Mouse (Mus musculus) kidney, adult 2 months (tissue): ENCODE results near the gene Plekho1. TPM values are rescaled to one million over a fixed set of nuclear protein-coding genes. Genes with fewer than 3 reads are reported as not detected.
A peak's percentile ranks its signal among the peaks of the same experiment; 100 is the strongest.
"Not testable (repeated sequence)": the region's sequence is repeated elsewhere in the genome, so short reads cannot be mapped to it uniquely, and the experiment has no call there.

Source experiments
- DNase-seq: peaks from one replicate; pipeline ENCODE4 v3.0.0; 2021
- H3K27ac ChIP-seq: fragments of 200-500 bp; 2 replicates; pipeline ENCODE4 v1.5.1; 2012; ENCODE audit warnings: low read depth, low read length, control low read depth, inconsistent platforms; ENCODE audit not compliant: insufficient read depth
- H3K27me3 ChIP-seq: fragments of 200-500 bp; replicated peaks from 2 replicates; pipeline ENCODE4 v1.6.1; 2012; ENCODE audit warnings: mild to moderate bottlenecking, moderate library complexity, low read length, inconsistent platforms; ENCODE audit not compliant: control insufficient read depth, insufficient read depth
- H3K36me3 ChIP-seq: fragments of 200-500 bp; 2 replicates; pipeline ENCODE4 v1.6.1; 2012; ENCODE audit warnings: mild to moderate bottlenecking, moderate library complexity, low read length, inconsistent platforms; ENCODE audit not compliant: control insufficient read depth, insufficient read depth
- H3K4me1 ChIP-seq: fragments of 200-500 bp; 2 replicates; pipeline ENCODE4 v1.6.1; 2011; ENCODE audit warnings: low read length; ENCODE audit not compliant: control insufficient read depth, insufficient read depth
- H3K4me3 ChIP-seq: fragments of 200-500 bp; 2 replicates; pipeline ENCODE4 v1.5.1; 2011; ENCODE audit warnings: mild to moderate bottlenecking, low read depth, low read length, control low read depth; ENCODE audit not compliant: insufficient read depth
- CTCF ChIP-seq: fragments of 200-500 bp; conservative IDR thresholded peaks from 2 replicates; pipeline ENCODE4 v1.5.1; 2011; ENCODE audit warnings: low read depth, mild to moderate bottlenecking, control low read depth, low read length, moderate library complexity, mixed read lengths; ENCODE audit not compliant: insufficient read depth, insufficient read length
- POLR2A ChIP-seq: fragments of 200-500 bp; IDR thresholded peaks from one replicate; pipeline ENCODE4 v1.6.1; 2011; ENCODE audit warnings: low read depth, low read length, control low read depth
- WGBS: fragments of 180-500 bp; shearing (Covaris S2); methylation state at CpG from one replicate; pipeline ENCODE4 v1.1.7; 2018; 5-methylcytosine and 5-hydroxymethylcytosine counted together
- polyA plus RNA-seq: library from polyadenylated mRNA; depleted of rRNA; stranded (reverse); fragments of >200 nt; gene quantifications from 2 replicates; pipeline ENCODE4 v1.2.3, GENCODE M21; 2012; rRNA removed

Plekho1 gene
- polyA plus RNA-seq, result 32.4 and 33.2 TPM in 2 replicates

- peak; percentile 69 for DNase-seq
- TF ChIP-seq CTCF (no peak), POLR2A (no peak)
- peak within 1 kb of the TSS; percentile 48 for H3K4me3 ChIP-seq
- no peaks in the 10 kb centered on the region for H3K27me3 ChIP-seq
- peak within 1 kb of the TSS; percentile 90 for H3K27ac ChIP-seq
- H3K4me1 ChIP-seq, result 0 out of 2 replicates have a peak, but pooled peaks cover 2% of the 10 kb centered on the region
- no peaks in the 10 kb centered on the region for H3K36me3 ChIP-seq
- under 1% methylated on average over 57 of the region's 84 CpGs for WGBS
Measured at GRCm38 (mm10) chr3:95995802-95996428, at the start of gene Plekho1. Gene Plekho1, minus strand, starts transcription at chr3:95996001.

- 92% methylated on average over 3 of the region's 3 CpGs for WGBS
Measured at GRCm38 (mm10) chr3:96044559-96044958, 48.8 kb upstream of the Plekho1 start.

GRCm38 (mm10) chr3:96043104-96043503 lies 47.3 kb upstream of the Plekho1 start:
- H3K27me3 ChIP-seq, result no peaks in the 10 kb centered on the region
- H3K4me3 ChIP-seq, result no peak overlapping the region
- no peak for DNase-seq
- no peak overlapping the region for H3K27ac ChIP-seq
- 86% methylated on average over 1 of the region's 1 CpGs for WGBS
- H3K36me3 ChIP-seq, result peaks cover 3% of the 10 kb centered on the region
- TF ChIP-seq POLR2A (no peak), CTCF (no peak)
- no peaks in the 10 kb centered on the region for H3K4me1 ChIP-seq

More at GRCm38 (mm10) chr3:96044559-96044958, 48.8 kb upstream of the Plekho1 start:
- H3K4me1 ChIP-seq, H3K27ac ChIP-seq, H3K4me3 ChIP-seq, DNase-seq, H3K36me3 ChIP-seq, H3K27me3 ChIP-seq: not testable (repeated sequence)

- Histone ChIP-seq H3K4me1 (no peaks in the 10 kb centered on the region), H3K27me3 (no peaks in the 10 kb centered on the region), H3K36me3 (peaks cover 2% of the 10 kb centered on the region), H3K4me3 (no peak overlapping the region), H3K27ac (no peak overlapping the region)
- 94% methylated on average over 6 of the region's 6 CpGs for WGBS
- DNase-seq, result no peak
- TF ChIP-seq CTCF (no peak), POLR2A (no peak)
Measured at GRCm38 (mm10) chr3:96041079-96041478, 45.3 kb upstream of the Plekho1 start.

GRCm38 (mm10) chr3:96040663-96041006 lies 44.8 kb upstream of the Plekho1 start:
- no peak for DNase-seq
- H3K27me3 ChIP-seq, result no peaks in the 10 kb centered on the region
- no peak overlapping the region for H3K27ac ChIP-seq
- WGBS, result 96% methylated on average over 2 of the region's 2 CpGs
- no peak for TF ChIP-seq CTCF
- TF ChIP-seq POLR2A, result no peak
- no peak overlapping the region for H3K4me3 ChIP-seq
- no peaks in the 10 kb centered on the region for H3K4me1 ChIP-seq
- H3K36me3 ChIP-seq, result peaks cover 2% of the 10 kb centered on the region

GRCm38 (mm10) chr3:96039857-96040662 lies 44.3 kb upstream of the Plekho1 start:
- WGBS, result 53% methylated on average over 9 of the region's 9 CpGs
- Histone ChIP-seq H3K4me3 (no peak overlapping the region), H3K4me1 (no peaks in the 10 kb centered on the region), H3K27me3 (no peaks in the 10 kb centered on the region), H3K27ac (no peak overlapping the region), H3K36me3 (peaks cover under 1% of the 10 kb centered on the region)
- no peak for TF ChIP-seq POLR2A
- TF ChIP-seq CTCF, result no peak
- no peak for DNase-seq

- no peak for DNase-seq
- H3K27ac ChIP-seq, result no peak overlapping the region
- 96% methylated on average over 4 of the region's 4 CpGs for WGBS
- TF ChIP-seq POLR2A (no peak), CTCF (no peak)
- H3K36me3 ChIP-seq, result no peaks in the 10 kb centered on the region; the same call in 1 of the 2 replicates
- no peaks in the 10 kb centered on the region for H3K27me3 ChIP-seq
- no peaks in the 10 kb centered on the region for H3K4me1 ChIP-seq
- no peak overlapping the region for H3K4me3 ChIP-seq
Measured at GRCm38 (mm10) chr3:96038851-96039250, 43.0 kb upstream of the Plekho1 start.
